Mouse (Mus musculus): ENCODE measurements around the gene Gm10491.
"Not testable (repeated sequence)": the region's sequence is repeated elsewhere in the genome, so short reads cannot be mapped to it uniquely, and the experiment has no call there.

Gm10491 gene

GRCm38 (mm10) chrX:7907735-7908134 lies at the start of gene Gm10491:
Gm10491 (minus strand) TSS chrX:7907835.
- DNase-seq (ENCODE audit: inconsistent age in 2 of 2, low spot score in 1 of 2): no peak

- DNase-seq (ENCODE audit: inconsistent age in 2 of 2, low spot score in 1 of 2): peak; percentile 40 to 70
Measured at GRCm38 (mm10) chrX:7950091-7950490, 42.5 kb upstream of the Gm10491 start.

- DNase-seq (ENCODE audit: inconsistent age in 2 of 2, low spot score in 1 of 2): peak; percentile 95 to 97
Measured at GRCm38 (mm10) chrX:7947900-7948492, 40.4 kb upstream of the Gm10491 start.

GRCm38 (mm10) chrX:7947108-7947899 lies 39.7 kb upstream of the Gm10491 start, which contains the start of gene Hdac6:
Hdac6 (minus strand) TSS chrX:7947889.
- DNase-seq (ENCODE audit: inconsistent age in 2 of 2, low spot score in 1 of 2): peak; percentile 29 to 43

GRCm38 (mm10) chrX:7945618-7946017 lies 38.0 kb upstream of the Gm10491 start:
- DNase-seq (ENCODE audit: inconsistent age in 2 of 2, low spot score in 1 of 2): no peak

- DNase-seq (ENCODE audit: inconsistent age in 2 of 2, low spot score in 1 of 2): no peak
Measured at GRCm38 (mm10) chrX:7937667-7938066, 30.0 kb upstream of the Gm10491 start.

- no peak for DNase-seq (ENCODE audit: inconsistent age in 2 of 2, low spot score in 1 of 2)
Measured at GRCm38 (mm10) chrX:7936874-7937273, 29.2 kb upstream of the Gm10491 start.

- no peak for DNase-seq (ENCODE audit: inconsistent age in 2 of 2, low spot score in 1 of 2)
Measured at GRCm38 (mm10) chrX:7928270-7928790, 20.7 kb upstream of the Gm10491 start, which contains the start of gene Eras. Eras (minus strand) TSS chrX:7928607.

GRCm38 (mm10) chrX:7927116-7927515 lies 19.5 kb upstream of the Gm10491 start:
- DNase-seq (ENCODE audit: inconsistent age in 2 of 2, low spot score in 1 of 2): no peak

GRCm38 (mm10) chrX:7926266-7926665 lies 18.6 kb upstream of the Gm10491 start:
- DNase-seq (ENCODE audit: inconsistent age in 2 of 2, low spot score in 1 of 2): no peak

GRCm38 (mm10) chrX:7922032-7922431 lies 14.4 kb upstream of the Gm10491 start:
- DNase-seq (ENCODE audit: inconsistent age in 2 of 2, low spot score in 1 of 2): no peak

- peak in 1 of 2 experiments; percentile 44 for DNase-seq (ENCODE audit: inconsistent age in 2 of 2, low spot score in 1 of 2)
Measured at GRCm38 (mm10) chrX:7919601-7920383, 12.2 kb upstream of the Gm10491 start, which contains the start of gene Pcsk1n. Pcsk1n (plus strand) TSS chrX:7919822.

GRCm38 (mm10) chrX:7917960-7918359 lies 10.3 kb upstream of the Gm10491 start:
- not testable (repeated sequence) for DNase-seq (ENCODE audit: inconsistent age in 2 of 2, low spot score in 1 of 2)

- DNase-seq (ENCODE audit: inconsistent age in 2 of 2, low spot score in 1 of 2): peak; percentile 31 to 81
Measured at GRCm38 (mm10) chrX:7915669-7916068, 8.0 kb upstream of the Gm10491 start.

GRCm38 (mm10) chrX:7910473-7910872 lies 2.8 kb upstream of the Gm10491 start:
- DNase-seq (ENCODE audit: inconsistent age in 2 of 2, low spot score in 1 of 2): no peak

GRCm38 (mm10) chrX:7909242-7909641 lies 1.6 kb upstream of the Gm10491 start, which contains the start of gene Gm10490:
Gm10490 (plus strand) TSS chrX:7909542.
- not testable (repeated sequence) for DNase-seq (ENCODE audit: inconsistent age in 2 of 2, low spot score in 1 of 2)

GRCm38 (mm10) chrX:7904441-7904840 lies 3.2 kb downstream of the Gm10491 start:
- peak; percentile 48 to 82 for DNase-seq (ENCODE audit: inconsistent age in 2 of 2, low spot score in 1 of 2)

- DNase-seq (ENCODE audit: inconsistent age in 2 of 2, low spot score in 1 of 2): peak; percentile 90 to 93
Measured at GRCm38 (mm10) chrX:7898880-7899874, 8.5 kb downstream of the Gm10491 start, which contains the start of the genes Pqbp1 and Timm17b. Pqbp1 (minus strand) TSS chrX:7899269. Timm17b (plus strand) TSS chrX:7899357.

GRCm38 (mm10) chrX:7898211-7898610 lies 9.4 kb downstream of the Gm10491 start:
- peak in 1 of 2 experiments; percentile 49 for DNase-seq (ENCODE audit: inconsistent age in 2 of 2, low spot score in 1 of 2)

Measured in adrenal gland, adult (tissue).